Mouse (Mus musculus): ENCODE results near the gene Tmem125. TPM values are rescaled to one million over a fixed set of nuclear protein-coding genes. Genes with fewer than 3 reads are reported as not detected.
A peak's percentile ranks its signal among the peaks of the same experiment; 100 is the strongest.
"Not testable (repeated sequence)": the region's sequence is repeated elsewhere in the genome, so short reads cannot be mapped to it uniquely, and the experiment has no call there.

Tmem125 gene
- not detected in 2 replicates for polyA plus RNA-seq (2012; ENCODE audit: insufficient read depth, insufficient read length, missing spikeins)

DNA sequence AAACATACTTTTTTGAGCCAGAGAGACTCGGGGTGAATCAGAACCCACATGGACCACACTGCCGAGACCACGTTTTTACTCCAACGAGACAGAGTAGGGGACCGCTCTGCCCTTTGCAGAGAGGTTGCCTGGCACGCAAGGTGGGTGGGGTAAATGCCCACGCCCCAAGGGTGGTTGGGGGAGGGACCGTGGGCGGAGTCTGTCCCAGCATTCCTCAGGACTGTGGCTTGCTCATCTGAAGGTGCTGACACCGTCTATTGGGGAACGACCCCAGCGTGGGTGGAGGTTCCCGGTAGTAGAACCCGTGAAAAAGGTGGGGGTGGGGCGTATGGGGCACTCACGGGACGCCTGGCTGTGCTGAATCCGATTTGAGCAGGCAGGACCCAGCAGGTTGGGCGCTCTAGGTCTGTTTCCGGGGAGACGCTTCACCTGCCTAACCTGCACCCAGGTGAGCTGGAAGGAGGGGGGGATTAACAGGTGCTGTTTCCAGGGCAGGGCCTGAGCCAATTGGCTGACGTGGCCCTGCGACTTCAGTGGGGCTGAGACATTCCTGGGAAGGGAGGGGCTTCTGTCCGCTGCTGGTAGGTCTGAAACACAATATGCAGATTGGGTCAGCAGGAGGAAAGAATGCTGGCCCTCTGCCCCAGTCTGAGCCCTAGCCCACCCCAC is at the start of gene Tmem125:
TSS of gene Tmem125 (minus strand) at position 453 of the 669 bp plus-strand sequence.
- Histone ChIP-seq H3K4me3 (ENCODE audit: insufficient read depth, low read depth, low read length) (peak within 1 kb of the TSS; percentile 56), H3K4me1 (ENCODE audit: control insufficient read depth, insufficient read depth, insufficient read length, low read length) (no peaks in the 10 kb centered on the region), H3K27ac (replicated peaks; ENCODE audit: low read depth, low read length) (no peak within 1 kb of the TSS)

DNA sequence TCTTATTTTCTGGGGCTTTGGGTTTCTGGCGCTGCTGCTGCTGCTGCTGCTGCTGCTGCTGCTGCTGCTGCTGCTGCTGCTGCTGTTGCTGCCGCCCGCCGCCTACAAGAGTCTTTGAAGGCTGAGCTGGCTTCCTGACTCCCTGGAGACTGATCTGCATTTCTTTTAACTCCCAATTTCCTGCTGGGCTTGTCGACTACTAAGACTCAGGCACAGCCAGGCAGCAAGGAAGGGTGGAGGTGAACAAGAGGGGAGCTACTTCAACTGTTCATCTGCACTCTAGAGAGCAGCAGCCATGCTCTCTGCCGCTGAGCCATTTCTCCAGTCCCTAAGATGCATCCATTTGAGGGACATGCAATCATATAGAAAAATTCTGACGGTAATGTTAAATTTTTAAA is 45.9 kb upstream of the Tmem125 start:
- Histone ChIP-seq H3K4me3 (ENCODE audit: insufficient read depth, low read depth, low read length) (no peak overlapping the region), H3K4me1 (ENCODE audit: control insufficient read depth, insufficient read depth, insufficient read length, low read length) (no peaks in the 10 kb centered on the region), H3K27ac (replicated peaks; ENCODE audit: low read depth, low read length) (no peak overlapping the region)

DNA sequence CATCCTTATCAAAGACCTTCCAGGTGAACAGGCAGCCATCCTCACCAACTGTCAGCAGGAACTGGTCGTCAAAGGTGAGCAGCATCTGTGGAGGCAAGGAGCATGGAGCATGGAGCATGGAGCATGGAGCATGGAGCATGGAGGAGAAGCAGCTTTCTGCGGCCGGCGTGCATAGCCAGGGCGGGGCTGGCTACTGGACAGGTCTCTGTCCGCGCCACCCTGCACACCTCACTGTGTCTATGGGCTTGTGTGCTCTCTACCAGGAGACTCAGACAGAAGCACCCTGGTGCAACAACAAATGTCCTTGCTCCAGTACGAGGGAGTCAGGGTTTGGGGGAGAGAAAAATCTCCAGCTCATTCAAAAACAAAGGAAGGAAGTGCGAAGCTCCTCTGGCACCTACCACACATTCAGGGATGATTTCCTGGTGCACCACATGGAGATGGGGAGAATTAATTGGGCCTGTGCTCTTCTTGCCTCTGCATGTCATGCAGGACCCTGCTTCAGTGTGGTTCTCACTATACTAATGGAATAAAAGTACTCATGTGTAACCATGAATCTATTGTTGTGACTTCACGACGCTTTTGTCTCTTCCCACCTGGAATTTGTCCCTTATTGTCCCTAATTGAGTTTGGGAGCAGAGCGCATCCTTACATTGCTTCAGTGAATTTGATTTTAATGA is 45.3 kb upstream of the Tmem125 start:
- H3K4me3 ChIP-seq (ENCODE audit: insufficient read depth, low read depth, low read length) = no peak overlapping the region
- no peak overlapping the region for H3K27ac ChIP-seq (replicated peaks; ENCODE audit: low read depth, low read length)
- no peaks in the 10 kb centered on the region for H3K4me1 ChIP-seq (ENCODE audit: control insufficient read depth, insufficient read depth, insufficient read length, low read length)

DNA sequence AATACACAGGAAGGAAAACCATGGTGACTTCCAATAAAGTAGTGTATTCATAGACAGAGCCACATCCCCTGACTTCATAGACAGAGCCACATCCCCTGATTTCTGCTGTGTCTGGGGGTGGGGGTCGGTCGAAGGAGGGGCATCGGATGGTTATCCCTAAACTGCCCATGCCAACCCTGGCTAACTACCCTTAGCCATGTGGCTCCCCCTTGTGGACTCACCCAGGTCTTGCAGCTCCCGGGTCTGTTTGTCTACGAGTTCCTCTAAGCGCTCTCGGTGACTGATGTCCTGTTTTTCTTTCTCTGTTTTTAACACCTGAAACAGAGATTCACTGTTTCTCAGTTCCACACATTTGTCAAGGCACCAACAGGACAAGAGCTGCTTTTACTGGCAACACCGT is 38.8 kb upstream of the Tmem125 start:
- H3K4me3 ChIP-seq (ENCODE audit: insufficient read depth, low read depth, low read length) = no peak overlapping the region
- no peak overlapping the region for H3K27ac ChIP-seq (replicated peaks; ENCODE audit: low read depth, low read length)

DNA sequence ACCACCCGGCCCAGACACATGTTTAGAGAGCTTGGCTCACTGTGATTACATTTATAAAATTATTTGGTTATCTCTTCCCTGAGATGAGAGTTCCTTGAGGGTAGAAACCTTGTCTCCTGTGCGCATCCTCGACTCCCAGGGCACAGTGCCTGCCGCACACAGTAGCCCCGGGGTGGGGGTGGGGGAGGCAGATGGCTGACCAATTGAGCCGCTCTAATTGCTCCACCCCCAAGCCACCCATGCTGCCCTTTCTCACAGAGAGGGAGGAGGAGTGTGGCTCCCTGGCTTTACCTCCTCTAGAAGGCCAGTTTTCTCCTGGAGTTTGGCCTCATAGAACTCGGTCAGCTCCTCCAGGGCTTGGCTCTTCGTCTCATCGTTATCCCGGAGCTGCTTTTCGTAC is 37.7 kb upstream of the Tmem125 start:
- H3K4me3 ChIP-seq (ENCODE audit: insufficient read depth, low read depth, low read length) = no peak overlapping the region
- H3K27ac ChIP-seq (replicated peaks; ENCODE audit: low read depth, low read length) = no peak overlapping the region
- H3K4me1 ChIP-seq (ENCODE audit: control insufficient read depth, insufficient read depth, insufficient read length, low read length) = no peaks in the 10 kb centered on the region

More for the DNA sequence above, 38.8 kb upstream of the Tmem125 start:
- H3K4me1 ChIP-seq (ENCODE audit: control insufficient read depth, insufficient read depth, insufficient read length, low read length) = no peaks in the 10 kb centered on the region

DNA sequence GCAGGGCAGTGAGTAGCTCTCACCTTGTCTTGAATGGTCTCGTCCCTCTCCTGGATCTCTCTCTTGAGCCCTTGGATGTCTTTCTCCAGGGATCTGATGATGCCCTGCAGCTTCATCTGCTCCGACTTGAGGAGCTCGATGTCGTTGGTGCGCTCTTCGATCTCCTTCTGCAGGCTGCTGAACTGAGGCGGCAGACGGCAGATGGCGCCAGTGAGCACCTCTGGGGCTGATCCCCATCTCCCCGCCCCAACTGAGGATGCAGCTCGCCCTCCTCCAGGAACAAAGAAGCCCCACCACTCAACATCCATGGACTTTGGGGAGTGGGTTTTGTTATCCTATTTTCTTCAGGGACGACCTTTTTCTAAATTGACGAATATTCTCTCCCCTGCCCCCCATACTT is 35.5 kb upstream of the Tmem125 start:
- no peak overlapping the region for H3K27ac ChIP-seq (replicated peaks; ENCODE audit: low read depth, low read length)
- no peak overlapping the region for H3K4me3 ChIP-seq (ENCODE audit: insufficient read depth, low read depth, low read length)
- H3K4me1 ChIP-seq (ENCODE audit: control insufficient read depth, insufficient read depth, insufficient read length, low read length) = no peaks in the 10 kb centered on the region

DNA sequence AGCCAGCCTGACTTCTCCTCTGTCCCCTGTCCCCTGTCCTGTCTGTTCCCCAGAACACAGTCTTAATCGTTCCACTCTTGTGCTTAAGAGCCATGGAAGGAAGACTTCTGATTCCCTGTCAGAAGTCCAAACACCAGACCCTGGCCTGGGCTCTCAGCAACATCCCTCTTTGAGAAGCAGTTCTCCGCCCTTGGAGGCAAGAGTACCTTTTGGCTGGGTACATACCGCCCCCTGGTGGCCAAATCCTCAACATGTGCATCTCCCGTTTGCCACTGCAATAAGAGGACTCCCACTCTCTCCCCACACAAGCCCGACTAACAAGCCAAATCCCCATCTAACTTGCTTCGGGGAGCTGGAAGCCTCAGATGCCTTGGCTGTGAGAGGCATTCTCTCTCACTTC is 32.3 kb upstream of the Tmem125 start:
- H3K27ac ChIP-seq (replicated peaks; ENCODE audit: low read depth, low read length) = no peak overlapping the region
- H3K4me1 ChIP-seq (ENCODE audit: control insufficient read depth, insufficient read depth, insufficient read length, low read length) = no peaks in the 10 kb centered on the region
- H3K4me3 ChIP-seq (ENCODE audit: insufficient read depth, low read depth, low read length) = no peak overlapping the region

DNA sequence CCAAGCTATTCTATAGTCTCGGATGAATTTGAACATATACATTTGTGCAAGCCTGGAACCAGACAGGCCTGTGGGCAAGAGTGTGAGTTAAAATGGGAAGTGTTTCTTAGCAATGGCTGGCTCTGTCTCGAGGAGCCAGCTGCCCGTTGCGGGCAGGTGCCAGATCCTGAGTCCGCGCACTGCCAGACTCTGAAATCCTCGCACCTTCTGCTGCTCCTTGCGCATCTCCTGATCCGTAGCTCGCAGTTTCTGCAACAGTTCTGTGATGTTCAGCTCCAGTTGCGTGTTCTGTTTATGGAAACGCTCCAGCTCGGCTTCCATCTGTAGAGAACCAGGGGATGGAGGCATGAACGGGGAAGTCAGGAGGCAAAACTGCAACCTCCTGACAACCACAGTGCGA is 27.6 kb upstream of the Tmem125 start:
- Histone ChIP-seq H3K4me1 (ENCODE audit: control insufficient read depth, insufficient read depth, insufficient read length, low read length) (no peaks in the 10 kb centered on the region), H3K4me3 (ENCODE audit: insufficient read depth, low read depth, low read length) (no peak overlapping the region), H3K27ac (replicated peaks; ENCODE audit: low read depth, low read length) (no peak overlapping the region)

DNA sequence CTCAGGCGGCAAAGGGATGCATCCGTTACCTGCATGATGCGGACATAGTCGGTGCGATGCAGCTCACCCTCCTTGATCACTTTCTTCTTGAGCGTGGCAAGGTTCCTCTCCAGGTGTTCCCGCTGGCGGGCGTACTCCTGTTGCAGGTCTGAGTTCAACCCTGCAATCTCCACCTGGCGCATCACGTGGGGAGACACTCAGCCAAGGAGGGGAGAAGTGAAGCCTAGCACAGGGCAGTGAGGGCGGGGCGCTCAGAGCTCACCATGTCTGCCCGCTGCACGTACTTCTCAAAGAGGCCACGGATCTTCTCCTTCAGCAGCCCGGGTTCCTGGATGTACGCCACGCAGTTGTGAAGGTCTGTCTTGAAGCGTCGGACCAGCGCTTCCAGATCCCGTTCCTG is 25.5 kb upstream of the Tmem125 start:
- H3K4me3 ChIP-seq (ENCODE audit: insufficient read depth, low read depth, low read length) = no peak overlapping the region
- H3K4me1 ChIP-seq (ENCODE audit: control insufficient read depth, insufficient read depth, insufficient read length, low read length) = no peaks in the 10 kb centered on the region
- H3K27ac ChIP-seq (replicated peaks; ENCODE audit: low read depth, low read length) = no peak overlapping the region

DNA sequence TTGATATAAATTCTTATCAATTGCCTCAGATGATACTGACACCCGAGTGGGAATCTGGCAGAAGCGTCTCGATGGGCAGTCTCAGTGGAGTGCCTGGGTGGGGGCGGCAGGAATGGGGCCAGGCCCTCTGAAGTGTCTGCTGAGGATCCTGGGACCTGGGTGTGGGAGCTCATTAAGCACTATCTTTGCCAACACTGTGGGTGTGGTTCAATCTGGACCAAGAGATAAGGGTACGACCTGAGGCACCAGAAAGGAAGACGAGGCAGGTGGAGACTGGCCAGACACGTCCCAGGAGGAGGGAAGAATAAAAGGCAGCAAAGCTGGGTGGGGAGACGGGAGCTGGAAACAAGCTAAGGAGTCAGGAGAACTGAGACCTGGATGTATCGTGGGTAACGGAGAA is 24.9 kb upstream of the Tmem125 start:
- H3K27ac ChIP-seq (replicated peaks; ENCODE audit: low read depth, low read length) = no peak overlapping the region
- H3K4me1 ChIP-seq (ENCODE audit: control insufficient read depth, insufficient read depth, insufficient read length, low read length) = no peaks in the 10 kb centered on the region
- no peak overlapping the region for H3K4me3 ChIP-seq (ENCODE audit: insufficient read depth, low read depth, low read length)

DNA sequence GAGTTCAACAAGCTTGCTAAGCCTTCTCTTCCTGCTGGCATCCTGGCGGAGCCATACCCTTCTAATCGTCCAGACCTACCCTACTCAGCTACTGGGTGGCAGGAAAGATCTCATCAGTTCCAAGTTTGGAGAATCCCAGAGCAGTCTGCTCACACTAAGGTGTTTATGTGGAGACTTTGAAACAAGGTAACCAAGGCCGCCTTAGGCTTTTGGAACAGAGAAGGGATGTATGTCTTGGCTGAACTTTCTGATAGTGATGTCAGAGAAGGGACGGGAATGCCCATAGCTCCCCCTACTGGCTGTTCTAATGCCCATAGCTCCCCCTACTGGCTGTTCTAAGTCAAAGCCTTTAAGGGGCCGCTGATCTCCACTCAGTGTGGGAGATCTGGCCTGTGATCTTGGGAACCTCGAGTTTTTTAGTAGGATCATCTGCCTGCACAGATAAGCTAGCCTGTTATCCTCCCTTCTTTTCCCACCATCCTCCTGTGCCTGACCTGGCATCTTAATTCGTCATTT is 22.4 kb upstream of the Tmem125 start:
- no peak overlapping the region for H3K4me3 ChIP-seq (ENCODE audit: insufficient read depth, low read depth, low read length)
- no peak overlapping the region for H3K27ac ChIP-seq (replicated peaks; ENCODE audit: low read depth, low read length)
- H3K4me1 ChIP-seq (ENCODE audit: control insufficient read depth, insufficient read depth, insufficient read length, low read length) = no peaks in the 10 kb centered on the region

DNA sequence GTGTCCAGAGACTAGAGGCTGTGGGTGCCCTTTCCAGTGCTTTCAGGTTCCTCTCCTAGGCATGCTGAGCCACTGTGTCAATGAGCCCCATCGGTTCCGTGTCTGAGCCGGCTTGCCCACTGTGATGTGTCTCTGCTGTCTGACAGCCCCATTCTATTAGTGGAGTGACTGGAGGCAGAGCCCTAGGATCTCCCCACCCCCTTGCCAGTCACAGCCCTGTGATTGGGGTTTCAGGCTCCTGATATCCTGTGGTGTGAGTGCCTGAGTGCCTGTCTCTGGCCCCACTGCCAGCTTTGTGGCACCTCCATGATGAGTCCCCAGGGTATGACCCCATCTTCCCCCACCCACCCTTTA is 21.1 kb upstream of the Tmem125 start:
- Histone ChIP-seq H3K27ac (replicated peaks; ENCODE audit: low read depth, low read length) (no peak overlapping the region), H3K4me1 (ENCODE audit: control insufficient read depth, insufficient read depth, insufficient read length, low read length) (no peaks in the 10 kb centered on the region), H3K4me3 (ENCODE audit: insufficient read depth, low read depth, low read length) (no peak overlapping the region)

DNA sequence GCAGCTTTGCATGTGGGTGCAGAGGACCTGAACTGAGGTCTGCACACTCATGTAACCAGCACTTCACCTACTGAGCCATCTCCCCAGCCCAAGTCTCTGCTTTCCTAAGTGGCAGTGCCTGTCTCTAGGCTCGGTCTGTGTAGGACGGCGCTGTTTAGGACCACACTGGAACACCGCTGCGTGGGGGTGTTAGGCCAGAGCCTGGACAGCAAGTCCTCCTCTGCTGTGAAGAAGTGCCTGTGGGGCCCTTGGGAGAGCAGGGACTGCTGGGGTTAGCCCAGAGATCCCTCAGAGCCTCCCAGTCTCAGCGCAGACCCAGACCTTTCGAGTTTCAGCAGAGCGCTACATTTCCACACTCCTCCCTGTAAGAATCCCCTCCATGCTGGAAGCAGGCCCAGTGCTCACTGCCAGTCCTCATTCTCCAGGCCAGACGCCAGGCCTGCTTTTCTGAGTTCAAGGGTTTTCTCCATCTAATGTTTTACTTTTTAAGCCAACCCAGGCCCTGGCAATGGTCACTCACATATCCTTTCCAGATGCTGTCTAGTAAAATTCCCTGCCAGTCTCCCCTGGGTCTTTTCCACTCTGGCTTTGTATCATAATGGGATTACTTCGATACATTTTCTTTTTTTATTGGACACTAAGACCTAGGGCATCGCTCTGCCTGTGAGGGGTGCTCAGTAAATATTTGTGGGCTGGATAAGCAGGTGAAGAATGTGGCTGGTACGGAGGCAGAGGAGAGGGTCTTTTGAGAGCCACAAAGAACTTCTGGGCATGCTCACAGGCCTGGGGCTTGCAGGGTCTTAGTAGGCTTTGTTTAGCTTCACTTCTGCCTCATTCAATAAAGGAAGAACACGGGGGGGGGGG is 20.4 kb upstream of the Tmem125 start:
- no peaks in the 10 kb centered on the region for H3K4me1 ChIP-seq (ENCODE audit: control insufficient read depth, insufficient read depth, insufficient read length, low read length)
- H3K27ac ChIP-seq (replicated peaks; ENCODE audit: low read depth, low read length) = no peak overlapping the region
- H3K4me3 ChIP-seq (ENCODE audit: insufficient read depth, low read depth, low read length) = no peak overlapping the region

DNA sequence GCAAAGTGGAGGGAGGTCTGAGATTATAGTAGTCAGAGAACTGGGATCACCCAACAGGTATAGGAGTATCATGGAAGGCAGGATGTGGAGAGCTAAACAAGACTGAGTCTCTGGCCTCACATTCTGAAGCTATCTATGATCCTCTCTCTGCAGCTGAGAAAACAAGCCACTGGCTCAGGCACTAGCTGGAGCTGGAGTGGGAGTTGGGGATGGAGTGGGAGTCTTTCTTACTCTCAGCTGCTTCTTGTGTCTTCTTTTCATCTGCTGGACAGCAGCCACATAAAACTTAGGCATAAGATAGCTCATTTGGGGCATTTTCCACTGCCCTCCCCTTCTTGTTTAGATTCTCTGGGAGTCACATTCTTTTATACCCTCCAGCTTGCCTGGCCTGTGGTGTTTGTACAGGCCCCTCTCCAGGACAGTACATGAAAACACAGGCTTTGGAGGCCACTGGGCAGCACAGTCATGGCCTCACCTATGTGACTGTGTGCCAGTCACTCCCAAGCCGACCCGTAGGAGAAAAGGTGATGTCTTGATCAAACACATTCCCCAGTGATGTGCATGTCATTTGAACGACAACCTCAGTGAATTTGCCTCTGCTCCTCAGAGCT is 9.3 kb upstream of the Tmem125 start:
- no peaks in the 10 kb centered on the region for H3K4me1 ChIP-seq (ENCODE audit: control insufficient read depth, insufficient read depth, insufficient read length, low read length)
- H3K27ac ChIP-seq (replicated peaks; ENCODE audit: low read depth, low read length) = no peak overlapping the region
- no peak overlapping the region for H3K4me3 ChIP-seq (ENCODE audit: insufficient read depth, low read depth, low read length)

DNA sequence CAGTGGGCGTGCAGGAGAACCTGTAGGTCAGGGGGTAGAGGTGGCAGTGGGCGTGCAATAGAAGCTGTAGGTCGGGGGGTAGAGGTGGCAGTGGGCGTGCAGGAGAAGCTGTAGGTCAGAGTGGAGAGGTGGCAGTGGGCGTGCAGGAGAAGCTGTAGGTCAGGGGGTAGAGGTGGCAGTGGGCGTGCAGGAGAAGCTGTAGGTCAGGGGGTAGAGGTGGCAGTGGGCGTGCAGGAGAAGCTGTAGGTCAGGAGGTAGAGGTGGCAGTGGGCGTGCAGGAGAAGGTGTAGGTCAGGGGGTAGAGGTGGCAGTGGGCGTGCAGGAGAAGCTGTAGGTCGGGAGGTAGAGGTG is 4.3 kb upstream of the Tmem125 start:
- not testable (repeated sequence) for H3K4me1 ChIP-seq (ENCODE audit: control insufficient read depth, insufficient read depth, insufficient read length, low read length); H3K27ac ChIP-seq (replicated peaks; ENCODE audit: low read depth, low read length); H3K4me3 ChIP-seq (ENCODE audit: insufficient read depth, low read depth, low read length)

Measured in brown adipose tissue, adult 24 weeks (tissue).